Mouse (Mus musculus) testis, postnatal 14 days (tissue): ENCODE data around the gene Tex36.
A peak's percentile ranks its signal among the peaks of the same experiment; 100 is the strongest.

ENCODE experiments used
- DNase-seq: peaks from one replicate; pipeline ENCODE4 v3.0.0; 2021; ENCODE audit warnings: low spot score

Gene Tex36

GRCm38 (mm10) chr7:133602058-133602457, at the start of gene Tex36:
Gene Tex36, minus strand, starts transcription at chr7:133602158.
- DNase-seq, result no peak

DNA sequence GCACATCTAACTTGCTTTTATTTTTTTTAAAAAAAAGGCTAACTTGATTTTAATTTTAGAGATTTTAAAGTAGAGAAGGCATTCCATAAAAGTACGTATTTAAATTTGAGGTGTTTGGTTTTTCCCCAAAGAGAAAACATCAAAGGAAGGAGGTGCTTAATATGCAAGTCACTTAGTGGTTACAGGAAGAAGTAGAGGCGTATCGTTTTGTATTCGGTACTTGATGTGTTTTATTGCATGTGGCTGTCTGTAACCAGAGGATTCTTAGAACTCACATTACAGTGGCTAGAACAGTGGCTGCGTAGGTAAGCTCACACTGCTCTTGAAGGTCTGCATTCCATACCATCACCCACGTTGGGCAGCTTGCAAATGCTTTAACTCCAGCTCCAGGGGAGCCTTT, 43.8 kb upstream of the Tex36 start:
- no peak for DNase-seq

- DNase-seq, result no peak
Measured at GRCm38 (mm10) chr7:133638821-133639220, 36.9 kb upstream of the Tex36 start.

- DNase-seq, result peak; percentile 21
Measured at GRCm38 (mm10) chr7:133638306-133638705, 36.3 kb upstream of the Tex36 start.

GRCm38 (mm10) chr7:133637361-133638305, 35.7 kb upstream of the Tex36 start, which contains the start of gene Edrf1:
Gene Edrf1, plus strand, starts transcription at chr7:133637543.
- DNase-seq, result peak; percentile 99

GRCm38 (mm10) chr7:133636738-133637352, 34.9 kb upstream of the Tex36 start:
- DNase-seq, result peak; percentile 85

- no peak for DNase-seq
Measured at GRCm38 (mm10) chr7:133634932-133635650, 33.1 kb upstream of the Tex36 start.

DNA sequence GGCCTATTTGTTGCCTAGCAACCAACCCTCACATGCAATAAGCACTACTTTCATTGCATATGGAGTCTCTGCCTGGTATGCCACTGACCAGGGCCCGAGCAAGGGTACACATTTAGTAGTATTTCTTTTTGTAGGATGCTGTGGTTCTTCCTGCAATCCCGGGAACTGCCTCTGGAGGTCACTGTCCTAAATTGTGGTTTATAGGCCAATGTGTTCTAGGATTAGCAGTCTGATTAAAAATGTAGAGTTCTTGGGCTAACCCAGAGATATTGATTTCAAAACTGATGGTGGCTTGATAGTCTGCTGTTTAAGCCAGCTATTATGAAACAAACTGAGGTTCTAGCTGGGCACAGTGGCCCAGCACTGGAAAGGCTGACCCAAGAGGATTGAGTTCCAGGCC, 30.5 kb upstream of the Tex36 start:
- no peak for DNase-seq

DNA sequence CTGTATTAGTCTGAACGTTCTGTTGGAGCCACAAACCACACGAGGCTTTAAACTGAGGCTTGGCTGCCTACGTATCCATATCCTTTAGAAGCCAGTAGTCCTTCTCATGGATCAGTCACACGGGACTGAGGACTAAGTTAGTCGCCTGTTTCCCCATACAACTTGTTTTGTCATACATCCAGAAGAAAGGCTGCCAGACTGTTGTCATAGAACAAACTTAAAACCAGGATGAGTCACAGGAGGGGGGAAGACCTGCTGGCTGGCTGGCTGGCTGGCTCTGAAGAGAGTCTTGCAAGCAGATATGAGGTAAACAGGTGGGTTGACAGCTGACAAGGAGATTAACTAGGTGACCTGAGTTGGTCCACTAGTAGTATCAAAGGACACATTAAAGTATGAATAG, 28.9 kb upstream of the Tex36 start:
- DNase-seq, result no peak

GRCm38 (mm10) chr7:133627184-133627936, 25.4 kb upstream of the Tex36 start:
- DNase-seq, result no peak

- DNase-seq, result no peak
Measured at GRCm38 (mm10) chr7:133623226-133623625, 21.3 kb upstream of the Tex36 start.

- DNase-seq, result no peak
Measured at GRCm38 (mm10) chr7:133620721-133621120, 18.8 kb upstream of the Tex36 start.

GRCm38 (mm10) chr7:133612981-133613380, 11.0 kb upstream of the Tex36 start:
- no peak for DNase-seq

DNA sequence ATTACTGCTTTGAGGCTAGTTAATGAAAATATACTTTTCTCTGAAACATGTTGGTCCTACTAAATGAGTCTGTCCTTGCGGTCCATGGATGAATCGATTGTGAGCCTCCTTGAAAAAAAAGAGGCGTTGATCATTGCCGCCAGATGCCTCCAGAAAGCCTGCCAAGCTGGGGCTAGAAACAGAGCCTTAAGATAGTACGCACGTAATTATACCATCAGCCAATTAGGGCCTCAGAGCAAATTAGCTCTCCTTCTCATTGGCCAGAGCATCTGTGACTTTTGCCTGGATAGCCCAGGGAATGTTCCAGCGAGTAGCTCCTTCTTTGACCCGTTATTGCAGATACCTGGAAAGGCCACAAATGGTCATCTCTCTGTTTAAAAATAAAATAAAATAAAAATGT, 7.6 kb upstream of the Tex36 start:
- DNase-seq, result no peak

DNA sequence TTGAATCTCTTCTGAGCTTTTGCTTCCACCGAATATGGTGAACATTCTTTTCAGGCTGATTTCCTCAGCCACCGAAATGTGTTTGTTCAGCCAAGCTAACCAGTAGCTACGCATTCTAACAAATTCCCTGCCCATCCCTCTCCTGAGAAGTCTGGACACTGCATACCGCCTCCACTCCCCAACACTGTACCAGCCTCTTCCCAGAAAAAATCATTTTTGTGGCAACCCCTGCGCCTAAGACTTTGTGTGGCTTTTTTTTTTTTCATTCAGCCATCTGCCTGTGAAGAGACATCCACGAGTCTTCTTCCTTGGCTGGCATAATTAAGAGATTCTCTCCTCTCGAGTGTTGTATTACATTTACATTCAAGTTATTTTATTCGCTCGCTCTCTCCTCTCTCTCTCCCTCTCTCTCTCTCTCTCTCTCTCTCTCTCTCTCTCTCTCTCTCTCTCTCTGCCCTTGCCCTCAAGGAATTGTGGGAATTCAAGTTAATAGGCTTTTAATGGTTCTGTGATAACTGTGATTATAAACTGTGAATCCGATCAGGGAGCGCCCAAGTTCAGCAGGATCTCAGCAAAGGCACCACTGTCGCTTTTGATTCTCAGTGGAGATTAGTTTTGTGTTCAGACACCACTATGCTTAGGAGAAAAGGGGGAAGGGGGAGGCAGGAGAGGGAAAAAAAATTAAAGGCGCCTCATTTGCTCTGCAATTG, 6.8 kb upstream of the Tex36 start:
- no peak for DNase-seq

DNA sequence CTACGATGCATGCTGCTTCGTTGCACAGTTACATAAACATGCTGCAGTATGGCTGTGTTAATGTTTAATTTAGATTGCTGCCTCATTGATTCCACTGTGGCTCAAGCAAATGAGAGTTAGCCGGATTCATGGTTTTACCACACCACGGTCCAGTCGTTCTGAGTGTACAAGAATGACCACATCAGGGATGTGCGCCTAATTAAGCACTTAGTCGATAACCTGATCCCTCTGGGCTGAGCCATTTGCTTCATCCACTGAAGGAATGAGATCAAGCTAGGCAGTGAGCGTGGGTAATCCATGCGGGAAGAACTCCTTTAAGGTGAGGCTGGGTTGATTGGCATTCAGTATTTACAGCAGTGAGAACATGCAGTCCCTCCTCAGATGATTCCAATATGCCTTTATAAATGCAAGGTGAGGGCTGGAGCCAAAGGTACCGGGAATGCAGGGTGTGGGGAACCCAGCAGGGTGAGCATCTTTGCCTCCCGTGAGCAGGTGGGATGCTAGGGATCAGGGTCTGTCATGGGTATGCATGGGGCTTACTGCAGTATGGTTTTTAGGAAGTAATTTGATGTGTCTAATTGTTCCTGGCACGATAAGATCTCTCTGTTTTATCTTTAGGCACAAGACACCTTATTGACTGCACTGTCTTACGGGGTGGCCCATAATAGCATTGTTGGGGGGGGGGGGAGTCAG, 6.1 kb upstream of the Tex36 start:
- DNase-seq, result no peak

GRCm38 (mm10) chr7:133607331-133607730, 5.4 kb upstream of the Tex36 start:
- DNase-seq, result no peak

DNA sequence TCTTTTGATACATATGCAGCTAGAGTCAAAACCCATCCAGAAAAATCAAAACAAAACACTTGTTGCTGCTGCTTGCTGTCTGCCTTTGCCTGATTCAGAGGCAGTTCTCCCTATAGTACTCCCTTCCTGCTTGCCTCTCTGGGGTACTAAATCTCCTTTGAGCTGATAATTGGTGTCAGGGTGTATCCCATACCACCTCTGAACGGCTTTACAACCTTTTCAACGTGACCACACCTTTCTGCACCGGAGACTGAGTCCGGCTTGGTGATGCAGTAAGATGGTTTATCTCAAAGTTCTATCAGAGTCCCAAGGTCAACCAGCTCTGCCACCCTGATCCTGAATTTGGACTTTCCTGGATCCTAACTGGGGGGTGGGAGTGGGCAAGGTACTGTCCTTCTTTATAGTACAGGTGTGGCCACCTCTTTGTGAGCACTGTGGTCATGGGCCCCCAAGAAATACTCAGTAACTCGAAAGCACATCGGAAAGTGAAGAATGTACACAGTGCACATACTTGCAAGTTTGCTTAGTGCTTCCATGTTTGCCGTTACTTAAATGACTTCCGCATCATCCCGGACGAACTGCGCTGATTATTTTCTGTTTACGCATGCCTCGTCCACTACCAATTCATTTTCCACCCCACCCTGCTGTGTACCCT, 2.6 kb upstream of the Tex36 start:
- no peak for DNase-seq

DNA sequence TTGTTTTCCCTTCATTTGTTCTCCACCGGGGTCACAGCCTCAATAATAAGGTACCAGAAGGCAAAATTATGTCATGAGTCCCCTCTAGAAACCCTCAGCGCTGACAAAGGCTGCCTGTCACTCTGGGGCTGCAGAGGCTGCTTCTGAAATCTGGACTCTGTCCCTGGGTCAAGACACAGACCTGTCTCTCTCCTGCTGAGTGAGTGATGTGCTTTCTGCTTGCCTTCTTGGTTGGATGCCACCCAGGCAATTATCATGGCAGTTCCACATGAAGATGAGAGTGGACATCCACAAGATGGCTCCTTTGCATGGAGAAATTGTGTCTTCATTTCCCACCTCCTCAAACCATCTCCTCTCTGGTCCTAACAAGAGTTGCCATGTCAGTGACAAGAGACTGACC, 1.2 kb upstream of the Tex36 start:
- no peak for DNase-seq

GRCm38 (mm10) chr7:133600558-133600957, 1.4 kb downstream of the Tex36 start:
- no peak for DNase-seq
